Mouse (Mus musculus): ENCODE results near the gene Atp6v0a4. TPM values are rescaled to one million over a fixed set of nuclear protein-coding genes. Genes with fewer than 3 reads are reported as not detected.

Gene Atp6v0a4
- total RNA-seq, 1 experiment = 2.7 TPM

- no peak overlapping the region for H3K4me3 ChIP-seq (ENCODE audit: insufficient read depth in 1 of 2, low read depth in 1 of 2, low read length in 2 of 2, poor library complexity in 1 of 2, severe bottlenecking in 1 of 2)
- DNase-seq (ENCODE audit: low read depth, low spot score) = no peak
- peak overlapping the region; percentile 14; the same call in 1 of the 2 replicates for H3K27ac ChIP-seq (ENCODE audit: insufficient read depth, low read depth, low read length, poor library complexity, severe bottlenecking)
- no peaks in the 10 kb centered on the region for H3K9me3 ChIP-seq (ENCODE audit: control insufficient read depth, insufficient read depth, low read depth, low read length)
- peaks cover 4 to 14% of the 10 kb centered on the region in 2 experiments; a peak in 2 of 4 replicates for H3K4me1 ChIP-seq (ENCODE audit: control insufficient read depth in 2 of 2, insufficient read depth in 2 of 2, low read length in 2 of 2, poor library complexity in 1 of 2)
- H3K36me3 ChIP-seq (ENCODE audit: control insufficient read depth, insufficient read depth, low read length, poor library complexity, severe bottlenecking) = peaks cover 10% of the 10 kb centered on the region; the same call in 1 of the 2 replicates
- no peak overlapping the region for H3K9ac ChIP-seq (ENCODE audit: insufficient read depth, low read depth, low read length, poor library complexity, severe bottlenecking)
- TF ChIP-seq HCFC1 (IDR thresholded peaks at IDR 0.05; ENCODE audit: borderline replicate concordance, insufficient read depth, low read length) (no peak), ZNF384 (IDR thresholded peaks at IDR 0.05; ENCODE audit: low read depth, low read length) (no peak), MAFK (IDR thresholded peaks at IDR 0.05; ENCODE audit: insufficient read depth, low read depth, low read length) (no peak), CHD2 (IDR thresholded peaks at IDR 0.05; ENCODE audit: low read depth, low read length) (no peak), ZC3H11A (IDR thresholded peaks at IDR 0.05; ENCODE audit: borderline replicate concordance, low read depth, low read length) (no peak)
- in situ Hi-C loops (cut with MboI; ENCODE audit: low sequenced_read_pairs in 2 of 2, unreplicated experiment in 2 of 2) = no loop called here
Observed at GRCm38 (mm10) chr6:38145463-38146065, 21.2 kb upstream of the Atp6v0a4 start.

- Histone ChIP-seq H3K4me1 (ENCODE audit: control insufficient read depth in 2 of 2, insufficient read depth in 2 of 2, low read length in 2 of 2, poor library complexity in 1 of 2) (peaks cover 4 to 14% of the 10 kb centered on the region in 2 experiments; a peak in 2 of 4 replicates), H3K27ac (ENCODE audit: insufficient read depth, low read depth, low read length, poor library complexity, severe bottlenecking) (no peak overlapping the region), H3K36me3 (ENCODE audit: control insufficient read depth, insufficient read depth, low read length, poor library complexity, severe bottlenecking) (peaks cover 10% of the 10 kb centered on the region; the same call in 1 of the 2 replicates), H3K9me3 (ENCODE audit: control insufficient read depth, insufficient read depth, low read depth, low read length) (no peaks in the 10 kb centered on the region), H3K4me3 (ENCODE audit: insufficient read depth in 1 of 2, low read depth in 1 of 2, low read length in 2 of 2, poor library complexity in 1 of 2, severe bottlenecking in 1 of 2) (no peak overlapping the region), H3K9ac (ENCODE audit: insufficient read depth, low read depth, low read length, poor library complexity, severe bottlenecking) (no peak overlapping the region)
- TF ChIP-seq HCFC1 (IDR thresholded peaks at IDR 0.05; ENCODE audit: borderline replicate concordance, insufficient read depth, low read length) (no peak), MAFK (IDR thresholded peaks at IDR 0.05; ENCODE audit: insufficient read depth, low read depth, low read length) (no peak), ZNF384 (IDR thresholded peaks at IDR 0.05; ENCODE audit: low read depth, low read length) (no peak), CHD2 (IDR thresholded peaks at IDR 0.05; ENCODE audit: low read depth, low read length) (no peak), ZC3H11A (IDR thresholded peaks at IDR 0.05; ENCODE audit: borderline replicate concordance, low read depth, low read length) (no peak)
- in situ Hi-C loops (cut with MboI; ENCODE audit: low sequenced_read_pairs in 2 of 2, unreplicated experiment in 2 of 2) = no loop called here
- DNase-seq (ENCODE audit: low read depth, low spot score) = no peak
Observed at GRCm38 (mm10) chr6:38144161-38144998, 20.0 kb upstream of the Atp6v0a4 start.

- no peak for TF ChIP-seq ZC3H11A (IDR thresholded peaks at IDR 0.05; ENCODE audit: borderline replicate concordance, low read depth, low read length)
- no peak for TF ChIP-seq HCFC1 (IDR thresholded peaks at IDR 0.05; ENCODE audit: borderline replicate concordance, insufficient read depth, low read length)
- TF ChIP-seq ZNF384 (IDR thresholded peaks at IDR 0.05; ENCODE audit: low read depth, low read length) = no peak
- Histone ChIP-seq H3K4me1 (ENCODE audit: control insufficient read depth in 2 of 2, insufficient read depth in 2 of 2, low read length in 2 of 2, poor library complexity in 1 of 2) (peaks cover 4 to 11% of the 10 kb centered on the region in 2 experiments; a peak in 2 of 4 replicates), H3K4me3 (ENCODE audit: insufficient read depth in 1 of 2, low read depth in 1 of 2, low read length in 2 of 2, poor library complexity in 1 of 2, severe bottlenecking in 1 of 2) (no peak overlapping the region), H3K9me3 (ENCODE audit: control insufficient read depth, insufficient read depth, low read depth, low read length) (no peaks in the 10 kb centered on the region), H3K9ac (ENCODE audit: insufficient read depth, low read depth, low read length, poor library complexity, severe bottlenecking) (no peak overlapping the region), H3K27ac (ENCODE audit: insufficient read depth, low read depth, low read length, poor library complexity, severe bottlenecking) (no peak overlapping the region), H3K36me3 (ENCODE audit: control insufficient read depth, insufficient read depth, low read length, poor library complexity, severe bottlenecking) (0 out of 2 replicates have a peak, but pooled peaks cover 1% of the 10 kb centered on the region)
- in situ Hi-C loops (cut with MboI; ENCODE audit: low sequenced_read_pairs in 2 of 2, unreplicated experiment in 2 of 2) = no loop called here
- DNase-seq (ENCODE audit: low read depth, low spot score) = no peak
Observed at GRCm38 (mm10) chr6:38140402-38140801, 16.0 kb upstream of the Atp6v0a4 start.

- DNase-seq (ENCODE audit: low read depth, low spot score) = no peak
- no peaks in the 10 kb centered on the region for H3K9me3 ChIP-seq (ENCODE audit: control insufficient read depth, insufficient read depth, low read depth, low read length)
- H3K4me3 ChIP-seq (ENCODE audit: insufficient read depth in 1 of 2, low read depth in 1 of 2, low read length in 2 of 2, poor library complexity in 1 of 2, severe bottlenecking in 1 of 2) = no peak overlapping the region
- TF ChIP-seq HCFC1 (IDR thresholded peaks at IDR 0.05; ENCODE audit: borderline replicate concordance, insufficient read depth, low read length) = no peak
- H3K36me3 ChIP-seq (ENCODE audit: control insufficient read depth, insufficient read depth, low read length, poor library complexity, severe bottlenecking) = peaks cover 1% of the 10 kb centered on the region; the same call in 1 of the 2 replicates
- H3K27ac ChIP-seq (ENCODE audit: insufficient read depth, low read depth, low read length, poor library complexity, severe bottlenecking) = no peak overlapping the region
- no peak overlapping the region for H3K9ac ChIP-seq (ENCODE audit: insufficient read depth, low read depth, low read length, poor library complexity, severe bottlenecking)
- in situ Hi-C loops (cut with MboI; ENCODE audit: low sequenced_read_pairs in 2 of 2, unreplicated experiment in 2 of 2) = no loop called here
- peaks cover 0 to 7% of the 10 kb centered on the region in 2 experiments; a peak in 2 of 4 replicates for H3K4me1 ChIP-seq (ENCODE audit: control insufficient read depth in 2 of 2, insufficient read depth in 2 of 2, low read length in 2 of 2, poor library complexity in 1 of 2)
Observed at GRCm38 (mm10) chr6:38139086-38139485, 14.7 kb upstream of the Atp6v0a4 start.

Data from ES-E14 (cell line).